Mouse (Mus musculus) frontal cortex, postnatal 36 days (tissue): Measurements from ENCODE around the gene Zxdc.

Experiments
- DNase-seq, 2 experiments: peaks; one replicate each; pipeline ENCODE4 v3.0.0; 2022; ENCODE audit warnings: low spot score in 2 of 2

Gene Zxdc

GRCm38 (mm10) chr6:90368976-90369724 lies at the start of gene Zxdc:
Gene Zxdc (plus strand): TSS chr6:90369492.
- DNase-seq: peak; percentile 100

GRCm38 (mm10) chr6:90320429-90320828 lies 48.9 kb upstream of the Zxdc start:
- DNase-seq: no peak

GRCm38 (mm10) chr6:90321811-90322210 lies 47.5 kb upstream of the Zxdc start:
- no peak for DNase-seq

- DNase-seq: no peak
Measured at GRCm38 (mm10) chr6:90324026-90324425, 45.3 kb upstream of the Zxdc start.

- DNase-seq: no peak
Measured at GRCm38 (mm10) chr6:90324463-90324862, 44.8 kb upstream of the Zxdc start.

- DNase-seq: no peak
Measured at GRCm38 (mm10) chr6:90324991-90325390, 44.3 kb upstream of the Zxdc start, which contains the start of gene Chst13. Gene Chst13 (minus strand): TSS chr6:90325185.

- DNase-seq: peak; percentile 15 to 49
Measured at GRCm38 (mm10) chr6:90327670-90328069, 41.6 kb upstream of the Zxdc start.

- DNase-seq: peak; percentile 15 to 33
Measured at GRCm38 (mm10) chr6:90329953-90330352, 39.3 kb upstream of the Zxdc start.

- DNase-seq: no peak
Measured at GRCm38 (mm10) chr6:90332561-90333425, 36.5 kb upstream of the Zxdc start, which contains the start of gene Uroc1. Gene Uroc1 (plus strand): TSS chr6:90333284.

GRCm38 (mm10) chr6:90334244-90334643 lies 35.0 kb upstream of the Zxdc start:
- no peak for DNase-seq

GRCm38 (mm10) chr6:90342343-90342742 lies 26.9 kb upstream of the Zxdc start:
- no peak for DNase-seq

- DNase-seq: no peak
Measured at GRCm38 (mm10) chr6:90347183-90347582, 22.1 kb upstream of the Zxdc start.

- DNase-seq: no peak
Measured at GRCm38 (mm10) chr6:90348500-90348899, 20.8 kb upstream of the Zxdc start.

- DNase-seq: no peak
Measured at GRCm38 (mm10) chr6:90350011-90350410, 19.3 kb upstream of the Zxdc start.

GRCm38 (mm10) chr6:90358142-90358541 lies 11.2 kb upstream of the Zxdc start:
- DNase-seq: no peak

GRCm38 (mm10) chr6:90359445-90359844 lies 9.8 kb upstream of the Zxdc start:
- DNase-seq: no peak

GRCm38 (mm10) chr6:90360024-90360781 lies 9.1 kb upstream of the Zxdc start:
- DNase-seq: no peak

GRCm38 (mm10) chr6:90360922-90361614 lies 8.2 kb upstream of the Zxdc start:
- no peak for DNase-seq

GRCm38 (mm10) chr6:90363301-90363700 lies 6.0 kb upstream of the Zxdc start:
- DNase-seq: no peak

- DNase-seq: peak; percentile 36 to 50
Measured at GRCm38 (mm10) chr6:90369725-90370553, 647 bp downstream of the Zxdc start.
